Mouse (Mus musculus) midbrain, embryonic 12.5 days (tissue): Measurements from ENCODE around the gene Pla2g2d. TPM values are rescaled to one million over a fixed set of nuclear protein-coding genes. Genes with fewer than 3 reads are reported as not detected.
"Not testable (repeated sequence)": the region's sequence is repeated elsewhere in the genome, so short reads cannot be mapped to it uniquely, and the experiment has no call there.

Experiments
- ATAC-seq: fragments of 200-750 bp; cut with Nextera tagmentation; 2 replicates; pipeline ENCODE4 v1.8.0; 2017; ENCODE audit warnings: low read depth, moderate TSS enrichment, moderate library complexity; ENCODE audit not compliant: low FRiP score
- H3K27ac ChIP-seq: fragments of 300-500 bp; sonication (generic); replicated peaks from 2 replicates; pipeline ENCODE4 v1.5.1; 2016; ENCODE audit warnings: mild to moderate bottlenecking
- H3K27me3 ChIP-seq: fragments of 300-500 bp; sonication (generic); 2 replicates; pipeline ENCODE4 v1.6.1; 2016; ENCODE audit warnings: mild to moderate bottlenecking
- H3K36me3 ChIP-seq: fragments of 300-500 bp; sonication (generic); 2 replicates; pipeline ENCODE4 v1.6.1; 2016
- H3K4me1 ChIP-seq: fragments of 300-500 bp; sonication (generic); 2 replicates; pipeline ENCODE4 v1.6.1; 2016
- H3K4me2 ChIP-seq: fragments of 300-500 bp; sonication (generic); replicated peaks from 2 replicates; pipeline ENCODE4 v1.6.1; 2016; ENCODE audit warnings: mild to moderate bottlenecking, moderate library complexity
- H3K4me3 ChIP-seq: fragments of 300-500 bp; sonication (generic); 2 replicates; pipeline ENCODE4 v1.5.1; 2016; ENCODE audit warnings: mild to moderate bottlenecking
- H3K9ac ChIP-seq: fragments of 300-500 bp; sonication (generic); replicated peaks from 2 replicates; pipeline ENCODE4 v1.6.1; 2016; ENCODE audit warnings: mild to moderate bottlenecking, moderate library complexity
- H3K9me3 ChIP-seq: fragments of 300-500 bp; sonication (generic); 2 replicates; pipeline ENCODE4 v1.6.1; 2016; ENCODE audit warnings: mild to moderate bottlenecking
- WGBS: fragments of 180-500 bp; shearing (Covaris S2); methylation state at CpG from one replicate; pipeline ENCODE4 v1.1.7; 2016; 5-methylcytosine and 5-hydroxymethylcytosine counted together
- polyA plus RNA-seq: library from polyadenylated mRNA; unstranded; fragments of >200 nt; fragmentation: Nextera tagmentation; extraction: Ambion mirVana; gene quantifications from 2 replicates; pipeline ENCODE4 v1.2.1, GENCODE M21; 2016

The Pla2g2d gene
- polyA plus RNA-seq, 1 experiment from 2014 or later, result 0.33 TPM

- WGBS, result 84% methylated on average over 8 of the region's 8 CpGs
- Histone ChIP-seq H3K9me3 (no peaks in the 10 kb centered on the region), H3K9ac (no peak overlapping the region), H3K27me3 (no peaks in the 10 kb centered on the region), H3K4me2 (no peak overlapping the region), H3K36me3 (no peaks in the 10 kb centered on the region), H3K4me3 (no peak overlapping the region), H3K4me1 (peaks cover 6% of the 10 kb centered on the region; the same call in 1 of the 2 replicates), H3K27ac (no peak overlapping the region)
- ATAC-seq, result no peak
These were observed 30.6 kb downstream of the Pla2g2d start for GRCm38 (mm10) chr4:138806160-138806559.

GRCm38 (mm10) chr4:138806920-138807541 lies 31.5 kb downstream of the Pla2g2d start:
- Histone ChIP-seq H3K9ac (no peak overlapping the region), H3K4me3 (no peak overlapping the region), H3K4me2 (no peak overlapping the region), H3K27me3 (no peaks in the 10 kb centered on the region), H3K9me3 (no peaks in the 10 kb centered on the region), H3K27ac (no peak overlapping the region), H3K36me3 (no peaks in the 10 kb centered on the region), H3K4me1 (peaks cover 6% of the 10 kb centered on the region; the same call in 1 of the 2 replicates)
- no peak for ATAC-seq
- 70% methylated on average over 7 of the region's 7 CpGs for WGBS

- Histone ChIP-seq H3K9me3 (no peaks in the 10 kb centered on the region), H3K9ac (no peak overlapping the region), H3K36me3 (no peaks in the 10 kb centered on the region), H3K27ac (no peak overlapping the region), H3K27me3 (peaks cover 10% of the 10 kb centered on the region), H3K4me3 (no peak overlapping the region), H3K4me2 (no peak overlapping the region), H3K4me1 (peaks cover 5% of the 10 kb centered on the region; the same call in 1 of the 2 replicates)
- no peak for ATAC-seq
- WGBS, result 86% methylated on average over 9 of the region's 9 CpGs
These were observed 40.6 kb downstream of the Pla2g2d start for GRCm38 (mm10) chr4:138816166-138816565.

GRCm38 (mm10) chr4:138817736-138818135 lies 42.2 kb downstream of the Pla2g2d start:
- ATAC-seq, result no peak
- 85% methylated on average over 6 of the region's 6 CpGs for WGBS
- H3K9me3 ChIP-seq, result no peaks in the 10 kb centered on the region
- no peak overlapping the region for H3K27ac ChIP-seq
- no peaks in the 10 kb centered on the region for H3K36me3 ChIP-seq
- peaks cover 10% of the 10 kb centered on the region for H3K27me3 ChIP-seq
- H3K4me2 ChIP-seq, result no peak overlapping the region
- H3K4me3 ChIP-seq, result no peak overlapping the region
- no peak overlapping the region for H3K9ac ChIP-seq
- peaks cover 5% of the 10 kb centered on the region; the same call in 1 of the 2 replicates for H3K4me1 ChIP-seq

GRCm38 (mm10) chr4:138819101-138819500 lies 43.6 kb downstream of the Pla2g2d start:
- Histone ChIP-seq H3K4me1 (peaks cover 5% of the 10 kb centered on the region; the same call in 1 of the 2 replicates), H3K27ac (no peak overlapping the region), H3K4me2 (no peak overlapping the region), H3K36me3 (no peaks in the 10 kb centered on the region), H3K9ac (no peak overlapping the region), H3K27me3 (peaks cover 5% of the 10 kb centered on the region), H3K4me3 (no peak overlapping the region), H3K9me3 (no peaks in the 10 kb centered on the region)
- 35% methylated on average over 8 of the region's 8 CpGs for WGBS
- no peak for ATAC-seq

GRCm38 (mm10) chr4:138821036-138821435 lies 45.5 kb downstream of the Pla2g2d start:
- H3K9me3 ChIP-seq, result no peaks in the 10 kb centered on the region
- WGBS, result 78% methylated on average over 2 of the region's 2 CpGs
- ATAC-seq, result no peak
- H3K27me3 ChIP-seq, result peaks cover 5% of the 10 kb centered on the region; the same call in 1 of the 2 replicates
- H3K9ac ChIP-seq, result no peak overlapping the region
- peaks cover 5% of the 10 kb centered on the region; the same call in 1 of the 2 replicates for H3K4me1 ChIP-seq
- no peak overlapping the region for H3K27ac ChIP-seq
- no peak overlapping the region for H3K4me3 ChIP-seq
- H3K4me2 ChIP-seq, result no peak overlapping the region
- no peaks in the 10 kb centered on the region for H3K36me3 ChIP-seq

GRCm38 (mm10) chr4:138824161-138824560 lies 48.6 kb downstream of the Pla2g2d start:
- H3K4me3 ChIP-seq, ATAC-seq: not testable (repeated sequence)

GRCm38 (mm10) chr4:138824660-138825059 lies 49.1 kb downstream of the Pla2g2d start:
- Histone ChIP-seq H3K4me2 (no peak overlapping the region), H3K9me3 (no peaks in the 10 kb centered on the region), H3K27me3 (no peaks in the 10 kb centered on the region; the same call in 1 of the 2 replicates), H3K4me1 (peaks cover 3% of the 10 kb centered on the region; the same call in 1 of the 2 replicates), H3K36me3 (no peaks in the 10 kb centered on the region), H3K4me3 (no peak overlapping the region), H3K9ac (no peak overlapping the region), H3K27ac (no peak overlapping the region)
- no peak for ATAC-seq
- WGBS, result 87% methylated on average over 2 of the region's 2 CpGs

More at GRCm38 (mm10) chr4:138824161-138824560, 48.6 kb downstream of the Pla2g2d start:
- not testable (repeated sequence) for H3K27ac ChIP-seq, H3K4me2 ChIP-seq, H3K9ac ChIP-seq, H3K36me3 ChIP-seq, H3K9me3 ChIP-seq, H3K27me3 ChIP-seq, H3K4me1 ChIP-seq
- WGBS, result 88% methylated on average over 2 of the region's 2 CpGs

GRCm38 (mm10) chr4:138825751-138826567 lies 50.4 kb downstream of the Pla2g2d start:
- WGBS, result 68% methylated on average over 18 of the region's 18 CpGs
- H3K4me2 ChIP-seq, result no peak overlapping the region
- peaks cover 3% of the 10 kb centered on the region; the same call in 1 of the 2 replicates for H3K4me1 ChIP-seq
- no peaks in the 10 kb centered on the region; the same call in 1 of the 2 replicates for H3K27me3 ChIP-seq
- H3K36me3 ChIP-seq, result no peaks in the 10 kb centered on the region
- ATAC-seq, result no peak
- no peak overlapping the region for H3K4me3 ChIP-seq
- H3K9me3 ChIP-seq, result no peaks in the 10 kb centered on the region
- H3K9ac ChIP-seq, result no peak overlapping the region
- H3K27ac ChIP-seq, result no peak overlapping the region

- Histone ChIP-seq H3K27ac (no peak overlapping the region), H3K9ac (no peak overlapping the region), H3K4me2 (no peak overlapping the region), H3K9me3 (no peaks in the 10 kb centered on the region), H3K36me3 (no peaks in the 10 kb centered on the region), H3K4me3 (no peak overlapping the region), H3K4me1 (peaks cover 3% of the 10 kb centered on the region; the same call in 1 of the 2 replicates), H3K27me3 (no peaks in the 10 kb centered on the region; the same call in 1 of the 2 replicates)
- 49% methylated on average over 11 of the region's 11 CpGs for WGBS
- ATAC-seq, result no peak
These were observed 51.6 kb downstream of the Pla2g2d start for GRCm38 (mm10) chr4:138827147-138827546.
